Mouse (Mus musculus): Measurements from ENCODE around the gene Eml6.
"Not testable (repeated sequence)": the region's sequence is repeated elsewhere in the genome, so short reads cannot be mapped to it uniquely, and the experiment has no call there.

Eml6 gene

DNA sequence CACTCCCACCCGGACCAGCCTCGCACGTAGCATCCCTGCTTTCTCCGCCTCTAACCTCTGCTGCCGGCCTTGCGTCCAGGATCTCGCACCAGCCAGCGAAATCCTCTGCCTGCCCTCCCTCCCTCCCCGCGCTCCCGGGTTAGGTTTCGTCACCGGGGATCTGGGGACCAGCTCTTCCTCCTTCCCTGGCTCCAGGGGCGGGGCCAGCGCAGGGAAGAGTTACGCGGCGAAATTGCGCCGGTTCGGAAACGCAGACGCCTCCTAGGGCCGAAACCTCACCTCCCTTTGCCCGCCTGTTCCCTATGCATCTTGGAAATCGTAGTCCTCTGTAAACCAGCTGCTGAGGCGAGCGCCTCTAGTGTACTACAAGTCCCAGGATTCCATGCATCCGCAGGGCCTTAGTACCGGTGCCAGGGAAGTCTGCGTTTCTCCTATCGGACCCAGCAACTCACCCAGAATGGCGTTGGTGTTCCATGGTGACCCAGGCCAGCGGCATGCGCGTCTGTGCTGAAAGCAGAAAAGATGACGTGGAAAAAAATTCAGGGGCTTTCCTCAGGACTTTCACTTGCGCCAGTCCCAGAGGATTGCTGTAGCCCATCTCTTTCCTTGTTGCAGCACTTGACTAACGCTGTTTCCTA, at the start of gene Eml6:
Eml6 (minus strand) TSS at position 199 of the 638 bp plus-strand sequence.
- peak; percentile 38 for DNase-seq

DNA sequence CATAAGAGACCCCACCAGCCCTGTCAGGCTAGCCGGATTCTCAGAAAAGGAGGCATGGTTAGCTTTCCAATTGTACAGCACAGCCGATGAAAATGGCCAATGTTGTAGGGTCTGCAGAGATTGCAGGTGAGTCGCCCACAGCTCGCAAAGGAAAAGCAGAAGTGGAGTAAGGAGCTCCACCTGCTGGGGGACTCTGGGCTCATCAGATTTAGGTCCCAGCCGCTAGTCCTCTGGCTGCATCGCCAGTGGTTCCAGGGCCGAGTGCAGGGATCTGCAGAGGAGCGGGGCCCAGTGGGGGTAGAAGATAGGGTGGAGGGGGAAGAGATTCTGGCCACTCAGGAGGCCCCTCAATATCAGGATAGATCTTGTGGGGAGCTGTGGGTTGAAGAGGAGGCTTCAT, 31.5 kb upstream of the Eml6 start:
- DNase-seq = no peak

DNA sequence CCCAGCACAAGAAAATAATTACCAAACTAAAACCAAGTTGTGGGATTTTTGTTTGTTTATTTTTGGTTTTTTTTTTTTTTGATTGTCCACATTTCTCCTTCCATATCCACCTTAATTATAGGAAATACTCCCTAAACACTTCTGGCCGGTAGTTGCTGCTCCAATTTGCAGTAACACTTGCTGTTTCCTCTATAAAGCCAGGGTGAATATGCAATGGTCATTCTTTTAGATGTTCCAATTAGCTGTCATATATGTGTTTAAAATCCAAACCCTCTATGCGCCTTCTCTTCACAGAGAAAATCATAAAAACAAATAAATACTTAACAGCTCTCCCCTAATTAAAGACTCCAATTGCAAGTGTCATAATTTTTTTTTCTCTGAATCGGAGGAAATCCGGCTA, 689 bp downstream of the Eml6 start:
- DNase-seq = no peak

DNA sequence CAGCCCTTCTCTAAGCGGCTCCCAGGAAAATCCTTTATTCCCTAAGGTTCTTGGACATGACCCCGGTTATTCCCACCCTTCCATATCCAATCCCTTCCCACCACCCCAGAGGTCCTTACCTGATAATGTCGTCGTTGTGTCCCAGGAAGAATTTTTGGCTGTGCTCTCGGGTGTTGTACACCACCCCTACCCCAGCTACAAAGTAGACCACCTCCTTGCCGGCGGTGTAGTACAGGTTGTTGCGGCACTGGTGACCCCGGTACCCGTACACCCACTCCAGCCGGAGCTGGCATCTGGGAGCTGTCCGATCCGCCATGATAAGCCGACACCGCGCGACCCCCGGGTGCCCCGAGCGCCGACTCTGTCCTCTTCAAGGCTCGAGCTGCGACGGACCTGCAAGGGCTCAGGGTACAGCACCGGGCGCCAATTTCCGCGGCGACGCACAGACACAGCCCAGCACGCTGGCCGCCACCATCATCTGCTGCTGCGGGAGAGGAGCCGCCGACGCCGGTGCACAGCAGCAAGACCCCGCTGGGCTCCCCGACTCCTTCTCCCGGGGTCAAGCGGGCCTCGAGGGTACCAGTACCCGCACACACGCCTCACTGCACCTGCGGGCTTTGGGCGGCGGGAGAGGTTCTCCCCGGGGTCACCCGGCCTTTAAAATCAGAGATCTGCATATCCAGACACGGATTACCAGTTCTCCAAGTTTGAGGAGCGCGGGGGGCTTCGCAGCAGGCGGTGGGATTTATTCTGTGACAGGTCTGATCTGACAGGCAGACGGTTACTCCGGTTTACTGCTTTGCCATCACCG, 1.4 kb downstream of the Eml6 start:
- DNase-seq = peak; percentile 2

DNA sequence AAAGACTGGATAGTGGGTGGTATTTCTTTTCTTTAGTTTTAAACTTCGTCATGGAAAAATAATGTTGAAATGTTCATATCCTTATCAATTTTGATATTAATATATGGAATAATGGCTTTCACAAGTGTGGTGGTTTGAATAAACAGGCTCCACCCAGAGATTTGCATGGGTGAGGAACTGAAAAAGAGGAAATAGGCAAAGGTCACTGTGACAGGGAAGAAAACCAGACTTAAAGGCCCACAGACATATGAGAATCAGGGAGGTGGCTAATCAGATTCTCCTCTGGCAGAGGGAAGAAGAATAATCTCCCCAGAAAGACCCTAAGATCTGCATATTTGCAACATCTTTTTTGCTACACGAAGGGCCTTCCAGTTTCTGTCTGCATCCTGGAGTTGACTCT, 39.6 kb downstream of the Eml6 start:
- DNase-seq = no peak

DNA sequence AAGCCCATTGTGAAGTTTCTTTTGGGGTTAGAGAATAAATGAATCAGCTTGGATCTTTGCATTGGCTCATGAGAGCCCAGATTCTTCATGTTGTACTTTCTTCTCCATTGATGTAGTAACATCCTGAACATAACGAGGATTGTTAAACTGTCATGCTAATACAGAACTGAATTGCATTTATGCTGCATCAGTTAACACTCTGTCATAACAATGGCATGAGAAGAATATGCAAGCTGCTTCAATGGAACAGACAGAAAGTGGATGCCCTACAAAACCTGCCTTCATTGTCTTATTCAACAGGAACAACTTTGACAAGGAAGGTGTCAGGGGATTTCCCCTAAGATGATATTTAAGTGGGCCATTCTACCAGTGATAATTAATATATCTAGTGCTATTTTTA, 57.0 kb downstream of the Eml6 start:
- DNase-seq = no peak

DNA sequence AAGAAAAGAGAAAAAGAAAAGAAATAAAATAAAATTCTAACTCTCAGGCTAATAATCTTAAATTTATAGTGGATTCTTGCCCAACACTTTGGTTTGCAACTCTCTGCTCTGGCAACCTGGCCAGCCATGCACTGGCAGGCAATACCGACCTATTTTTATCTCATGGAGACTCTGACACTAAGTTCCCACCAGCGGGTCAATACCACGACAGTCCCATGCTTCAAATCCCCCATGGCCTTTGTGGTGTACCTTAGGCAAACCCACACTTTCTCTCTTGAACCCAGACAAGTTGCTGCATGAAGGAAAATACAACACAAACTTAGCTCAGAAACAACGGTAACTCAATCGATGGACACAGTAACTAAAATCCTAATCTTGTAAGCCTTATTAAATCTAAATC, 66.5 kb downstream of the Eml6 start:
- DNase-seq = no peak

DNA sequence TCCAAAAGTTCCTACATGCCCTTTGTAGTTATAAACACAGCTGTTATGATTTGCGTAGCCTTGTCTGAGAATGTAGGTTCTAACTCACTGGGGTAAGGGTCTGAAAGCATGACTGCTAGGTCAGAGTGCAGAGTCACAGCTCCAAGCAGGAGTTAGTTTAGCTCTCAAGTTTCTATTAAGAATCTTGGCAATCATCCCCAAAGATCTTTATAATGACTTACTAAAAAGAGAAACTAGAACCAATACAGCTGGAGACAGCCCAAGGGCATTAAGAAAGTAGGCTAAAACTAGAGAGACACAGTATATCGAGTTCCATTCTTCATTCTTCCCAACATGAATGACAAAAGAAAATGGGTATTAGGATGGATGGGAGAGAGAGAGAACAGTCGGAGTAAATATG, 81.2 kb downstream of the Eml6 start:
- no peak for DNase-seq

DNA sequence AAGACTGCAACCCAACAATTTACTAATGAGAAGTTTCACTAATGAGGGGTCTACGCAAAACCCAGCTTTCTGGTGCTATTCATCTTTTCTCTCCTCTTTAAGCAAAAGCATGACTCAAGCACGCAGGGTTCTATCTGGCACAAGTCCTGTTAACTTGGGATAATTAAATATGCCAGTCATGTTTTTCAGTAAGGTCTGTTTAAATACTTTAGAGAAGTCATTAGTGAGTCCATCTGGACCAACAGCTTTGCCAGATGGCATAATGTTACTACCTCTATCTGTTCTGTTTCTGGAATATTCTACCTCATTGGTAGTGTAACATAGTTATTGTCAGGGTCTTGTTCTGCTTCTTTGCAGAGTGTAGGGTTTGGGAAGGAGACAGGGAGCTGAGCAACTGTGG, 101.5 kb downstream of the Eml6 start:
- no peak for DNase-seq

DNA sequence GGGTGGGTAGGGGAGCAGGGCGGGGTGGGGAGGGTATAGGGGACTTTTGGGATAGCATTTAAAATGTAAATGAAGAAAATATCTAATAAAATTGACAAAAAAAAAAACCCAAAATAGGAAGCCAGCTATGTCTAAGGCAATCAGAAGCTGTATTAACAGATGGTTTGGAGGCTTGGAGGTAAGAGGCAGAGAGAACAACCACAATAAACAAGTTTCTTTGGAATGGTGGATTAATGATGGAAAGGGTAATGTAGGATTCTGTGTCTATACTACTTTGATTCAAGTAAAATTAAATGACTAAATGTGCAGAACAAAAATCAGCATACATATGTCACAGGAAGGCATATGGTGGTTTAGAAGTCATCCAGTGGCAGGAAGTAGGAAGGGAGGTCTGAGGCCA, 102.0 kb downstream of the Eml6 start:
- no peak for DNase-seq

DNA sequence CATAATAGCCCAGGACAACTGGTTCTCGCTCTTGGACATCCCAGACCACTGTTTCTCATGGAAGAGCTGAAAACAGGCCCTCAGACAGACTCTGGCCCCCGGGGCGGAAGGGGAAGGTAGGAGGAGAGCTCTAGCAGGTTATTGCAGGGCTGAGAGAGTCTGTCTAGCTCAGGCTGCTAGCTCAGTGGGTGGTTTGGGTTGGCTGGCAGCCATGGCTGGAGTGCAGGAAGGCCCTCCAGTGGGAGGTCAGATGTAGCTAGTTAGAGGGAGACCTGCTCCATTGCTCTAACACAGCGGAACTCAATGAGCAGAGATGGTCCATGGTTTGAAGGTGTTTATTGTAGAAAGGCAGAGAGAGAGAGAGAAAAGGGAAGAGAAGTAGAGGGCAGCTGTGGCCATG, 112.7 kb downstream of the Eml6 start:
- no peak for DNase-seq

DNA sequence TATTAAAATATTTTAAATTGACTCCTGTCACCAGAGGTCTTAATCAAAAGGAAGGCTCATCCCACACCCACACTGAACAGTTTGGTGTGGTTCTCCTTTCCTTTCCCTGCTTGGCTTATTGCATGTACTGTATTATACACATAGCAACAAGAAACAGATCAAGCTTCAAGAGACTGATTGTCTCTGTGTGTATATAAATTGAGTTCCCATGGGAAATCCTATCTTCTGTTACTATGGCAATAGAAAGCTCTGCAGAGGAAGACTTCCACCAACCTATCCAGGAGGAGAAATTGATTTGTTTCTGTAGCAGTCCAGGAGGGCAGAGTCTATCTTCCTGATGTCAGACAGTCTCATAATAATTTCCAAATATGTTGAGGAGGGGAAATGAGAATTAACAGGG, 116.5 kb downstream of the Eml6 start:
- no peak for DNase-seq

DNA sequence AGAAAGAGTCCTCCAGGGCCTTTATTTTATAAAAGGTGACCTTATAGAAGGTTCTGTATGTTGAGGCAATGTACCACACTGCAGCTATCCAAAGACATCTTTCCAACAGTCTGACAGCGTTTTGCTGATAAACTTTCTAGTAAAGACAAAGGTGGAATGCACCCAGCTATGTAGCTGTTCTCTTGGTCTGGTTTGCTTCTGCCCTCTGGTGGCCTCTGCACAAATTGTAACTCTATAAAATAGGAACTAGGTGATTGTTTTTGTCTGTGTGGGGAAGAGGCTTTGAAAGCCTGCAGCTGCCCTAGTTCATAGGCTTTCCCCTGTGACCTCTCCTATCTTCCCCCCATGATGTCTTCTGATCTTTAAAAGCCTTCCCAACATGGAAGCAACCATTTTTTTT, 140.7 kb downstream of the Eml6 start:
- peak; percentile 29 for DNase-seq

DNA sequence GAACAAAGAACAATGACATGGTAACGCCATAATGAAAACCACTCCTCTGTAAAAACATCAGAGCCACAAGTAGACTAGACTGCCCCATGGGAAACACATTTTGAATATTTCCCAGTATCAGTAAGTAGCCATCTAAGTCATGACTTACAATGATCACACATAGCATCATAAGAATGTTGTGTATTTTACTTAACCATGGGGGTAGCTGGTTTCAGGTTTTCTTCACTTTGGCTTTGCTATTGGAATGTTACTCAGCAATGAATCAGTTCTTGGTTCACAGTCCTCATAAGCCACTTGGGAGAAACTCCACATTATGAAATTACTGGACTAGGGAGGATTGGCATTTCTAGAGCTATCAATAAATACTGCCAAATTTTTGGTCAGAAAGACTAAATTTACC, 141.5 kb downstream of the Eml6 start:
- DNase-seq = no peak

DNA sequence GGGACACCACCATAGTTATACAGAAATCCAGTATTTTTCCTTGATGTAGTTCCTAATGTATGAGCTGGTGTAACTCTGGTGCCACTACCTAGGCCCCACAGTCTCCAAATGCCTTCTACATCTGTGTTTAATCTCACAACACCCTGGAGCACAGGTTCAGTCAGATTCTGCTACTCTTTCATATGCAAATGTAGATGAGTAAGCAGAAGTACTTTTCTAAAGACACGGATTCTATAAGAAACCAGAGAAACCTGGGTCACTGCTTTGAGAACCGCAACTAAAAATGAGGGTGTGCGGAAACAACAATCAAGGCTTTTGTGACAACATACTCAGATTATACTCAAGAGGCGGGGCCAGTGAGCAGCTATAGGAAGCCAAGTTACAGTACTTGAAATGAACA, 142.8 kb downstream of the Eml6 start:
- no peak for DNase-seq

DNA sequence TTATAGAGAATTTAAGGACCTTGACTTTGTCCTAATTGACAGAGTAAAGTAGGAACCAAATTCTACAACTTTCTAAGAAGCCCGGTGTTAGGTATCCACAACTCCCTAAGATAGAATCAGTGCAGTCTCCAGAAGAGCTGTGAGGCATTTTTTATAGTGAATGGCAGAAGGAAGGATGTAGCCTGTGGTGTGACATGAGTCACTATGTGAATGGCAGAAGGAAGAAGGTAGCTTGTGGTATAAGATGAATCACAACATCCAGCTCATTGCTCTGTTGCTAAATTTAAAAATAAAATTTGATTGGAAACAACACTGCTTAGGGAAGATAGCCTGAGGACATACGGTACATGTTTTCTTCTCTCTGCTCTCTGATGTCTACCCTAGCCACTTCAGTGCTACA, 146.2 kb downstream of the Eml6 start:
- no peak for DNase-seq

DNA sequence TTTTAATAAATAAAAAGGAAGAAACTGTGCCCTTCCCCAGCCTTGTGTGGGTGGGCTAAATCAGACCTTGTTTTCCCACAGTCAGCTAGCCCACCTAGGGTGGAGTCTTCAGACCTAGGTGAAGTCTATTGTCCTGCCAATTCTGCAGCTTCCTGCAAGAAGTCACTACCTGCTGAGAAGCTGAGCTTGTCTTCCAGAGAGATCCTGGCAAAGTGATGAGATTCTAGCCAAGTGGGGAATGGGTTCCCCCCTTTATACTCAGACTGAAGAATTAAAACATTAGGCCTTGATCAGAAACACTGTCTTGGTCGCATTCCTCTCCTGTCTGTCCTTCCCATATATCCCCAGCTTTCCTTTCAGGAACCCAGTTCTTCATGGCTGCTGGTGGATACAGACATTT, 147.9 kb downstream of the Eml6 start:
- no peak for DNase-seq

DNA sequence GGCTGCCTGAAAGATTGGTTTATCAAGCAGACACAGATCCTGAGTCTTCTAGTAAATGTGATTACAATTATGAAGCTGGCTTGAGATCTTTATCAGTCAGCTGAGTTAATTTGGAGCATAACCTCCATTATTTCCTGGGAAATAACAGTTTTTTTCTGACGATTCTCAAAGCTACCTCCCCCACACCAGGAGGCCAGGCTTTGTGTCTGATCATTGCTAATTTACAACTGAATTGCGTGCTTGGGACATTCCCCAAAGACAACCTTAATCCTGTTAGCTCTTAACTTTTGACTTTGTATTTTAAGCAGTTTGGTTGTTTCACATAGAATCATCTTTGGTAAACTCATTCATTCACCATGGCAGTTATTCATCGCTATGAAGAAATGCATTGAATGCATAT, 148.6 kb downstream of the Eml6 start:
- DNase-seq = no peak

DNA sequence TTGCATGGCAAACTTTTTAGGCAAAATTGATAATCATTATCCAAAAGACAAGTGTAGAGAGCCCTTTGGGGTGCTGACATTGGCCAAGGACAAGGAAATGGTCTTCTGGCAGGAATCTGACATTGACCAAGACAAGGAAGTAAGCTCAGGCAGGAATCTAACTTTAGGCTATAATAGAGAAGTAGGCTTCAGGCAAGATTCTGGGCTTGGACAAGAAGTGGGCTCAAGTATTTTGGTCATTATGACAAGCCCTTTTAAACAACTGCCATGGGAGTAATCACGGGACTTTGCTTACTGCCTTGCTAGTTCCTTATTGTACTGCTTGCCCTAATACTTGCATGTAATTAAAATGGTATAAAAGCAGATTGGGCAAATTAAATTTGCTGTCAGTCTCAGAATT, 151.1 kb downstream of the Eml6 start:
- not testable (repeated sequence) for DNase-seq

DNA sequence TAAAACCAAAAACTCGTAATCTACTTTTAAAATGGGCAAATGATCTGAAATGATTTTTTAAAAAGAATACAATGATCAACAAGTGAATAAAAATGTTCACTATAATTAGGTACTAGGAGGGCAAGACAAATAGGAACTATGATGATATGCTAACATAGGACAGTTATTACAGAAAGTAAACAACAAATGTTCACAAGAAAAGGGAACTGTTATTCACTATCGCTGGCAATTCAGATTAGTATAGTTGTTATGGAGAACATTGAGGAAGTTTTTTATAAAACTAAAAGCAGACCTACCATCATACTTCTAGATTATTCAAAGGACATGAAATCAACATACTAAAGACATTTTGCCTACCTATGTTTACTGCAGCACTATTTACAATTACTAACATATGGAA, 155.7 kb downstream of the Eml6 start:
- no peak for DNase-seq

DNA sequence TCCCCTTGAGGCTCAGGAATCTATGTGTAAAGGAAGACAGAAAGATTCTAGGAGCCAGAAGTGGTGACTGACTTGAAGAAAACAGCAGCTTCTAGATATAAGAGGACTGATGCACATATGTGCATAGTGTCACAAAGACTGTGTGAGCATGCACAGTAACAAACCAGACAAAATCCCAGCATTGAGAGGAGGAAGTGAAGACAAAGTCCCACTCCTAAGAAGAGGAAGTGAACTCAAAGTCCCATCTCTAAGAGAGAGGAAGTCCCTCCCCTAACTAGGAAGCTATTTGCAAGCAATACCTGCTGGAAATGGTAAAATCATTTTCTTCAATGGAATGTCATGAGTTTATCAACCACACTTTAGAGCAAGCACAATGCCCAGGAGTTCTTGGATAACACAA, 161.6 kb downstream of the Eml6 start:
- no peak for DNase-seq

DNA sequence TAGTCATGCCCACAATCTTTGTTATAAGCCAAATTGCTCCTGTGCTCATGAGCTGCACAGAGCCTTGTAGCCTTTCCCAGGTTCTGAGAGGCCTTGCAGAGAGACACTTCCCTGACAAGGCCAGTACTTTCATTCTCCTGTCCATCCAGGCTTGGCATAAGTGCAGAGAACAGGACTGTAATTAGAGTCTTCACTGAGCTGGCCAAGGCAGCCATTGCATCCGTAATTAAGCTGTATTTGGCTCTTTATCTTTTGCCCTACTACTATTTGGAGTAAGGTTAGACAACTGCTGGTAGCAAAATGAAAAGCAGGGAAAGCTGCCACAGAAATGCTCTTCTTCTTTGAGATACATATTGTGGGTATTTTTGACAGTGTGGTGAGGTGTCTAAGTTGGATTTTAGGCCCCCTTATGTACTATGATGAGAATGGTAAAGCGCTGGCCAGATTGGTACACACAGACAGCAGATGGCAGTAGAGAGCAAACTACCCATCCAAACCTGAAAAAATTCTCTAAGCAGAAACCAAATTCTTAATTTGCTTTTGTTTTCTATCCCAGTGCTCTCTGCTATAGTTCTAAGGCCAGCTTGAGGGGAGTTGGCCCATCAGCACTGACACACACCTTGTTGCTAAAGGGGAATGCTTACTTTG, 164.0 kb downstream of the Eml6 start:
- peak; percentile 23 for DNase-seq

DNA sequence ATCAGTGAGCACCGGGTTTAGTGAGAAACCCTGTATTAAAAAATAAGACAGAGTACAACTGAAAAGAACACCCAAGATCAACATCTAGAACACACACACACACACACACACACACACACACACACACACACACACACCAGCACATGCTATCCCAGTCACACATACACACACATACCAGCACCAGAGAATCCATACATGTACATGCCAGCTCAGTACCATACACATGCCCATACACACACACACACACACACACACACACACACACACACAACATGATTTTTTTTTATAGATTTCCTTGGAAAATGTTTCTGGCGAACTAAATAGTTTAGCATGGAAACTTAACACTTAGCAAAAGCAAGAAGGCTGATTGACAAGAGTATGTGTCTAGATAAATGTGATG, 164.8 kb downstream of the Eml6 start:
- DNase-seq = no peak

DNA sequence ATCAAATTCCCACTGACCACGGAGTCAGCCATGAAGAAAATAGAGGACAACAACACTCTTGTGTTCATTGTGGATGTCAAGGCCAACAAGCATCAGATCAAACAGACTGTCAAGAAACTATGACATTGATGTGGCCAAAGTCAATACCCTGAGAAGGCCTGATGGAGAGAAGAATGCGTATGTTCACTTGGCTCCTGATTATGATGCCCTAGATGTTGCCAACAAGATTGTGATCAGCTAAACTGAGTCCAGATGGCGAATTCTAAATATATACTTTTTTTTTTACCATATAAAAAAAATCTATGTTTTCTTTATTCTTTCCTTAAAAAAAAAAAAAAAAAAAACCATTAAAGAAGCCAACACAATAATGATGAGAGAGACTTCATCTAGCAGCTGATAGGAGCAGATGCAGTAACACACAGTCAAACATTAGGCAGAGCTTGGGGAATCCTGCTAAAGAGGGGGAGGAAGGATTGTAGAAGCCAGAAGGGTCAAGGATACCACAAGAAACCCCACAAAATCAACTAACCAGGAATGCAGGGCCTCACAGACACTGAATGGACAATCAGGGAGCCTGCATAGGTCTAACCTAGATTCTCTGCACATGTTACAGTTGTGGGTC, 185.1 kb downstream of the Eml6 start:
- DNase-seq = no peak

Data from thymus, postnatal 25 days (tissue).